Mouse (Mus musculus) urinary bladder, adult 18-20 months (tissue): Measurements from ENCODE around the gene Arhgap45.
A peak's percentile ranks its signal among the peaks of the same experiment; 100 is the strongest.

Experiments used
- DNase-seq, 2 experiments: peaks; one replicate each; pipeline ENCODE4 v3.0.0; 2022; ENCODE audit warnings: low spot score in 2 of 2, mixed read lengths in 2 of 2

Gene Arhgap45

GRCm38 (mm10) chr10:80016511-80016910 is at the start of gene Arhgap45:
TSS of gene Arhgap45 (plus strand) at chr10:80016653.
- DNase-seq: no peak

GRCm38 (mm10) chr10:79966886-79967400 is 49.5 kb upstream of the Arhgap45 start:
- DNase-seq: no peak

- DNase-seq: no peak
Measured at GRCm38 (mm10) chr10:79968181-79968580, 48.3 kb upstream of the Arhgap45 start.

- no peak for DNase-seq
Measured at GRCm38 (mm10) chr10:79969124-79969568, 47.3 kb upstream of the Arhgap45 start.

GRCm38 (mm10) chr10:79970415-79971182 is 45.9 kb upstream of the Arhgap45 start, which contains the start of gene Grin3b:
TSS of gene Grin3b (plus strand) at chr10:79970715.
- DNase-seq: no peak

GRCm38 (mm10) chr10:79971183-79971497 is 45.3 kb upstream of the Arhgap45 start:
- DNase-seq: no peak

- no peak for DNase-seq
Measured at GRCm38 (mm10) chr10:79972831-79973230, 43.6 kb upstream of the Arhgap45 start.

GRCm38 (mm10) chr10:79974087-79974486 is 42.4 kb upstream of the Arhgap45 start:
- no peak for DNase-seq

- DNase-seq: no peak
Measured at GRCm38 (mm10) chr10:79974668-79975067, 41.8 kb upstream of the Arhgap45 start.

- no peak for DNase-seq
Measured at GRCm38 (mm10) chr10:79976071-79976721, 40.3 kb upstream of the Arhgap45 start.

GRCm38 (mm10) chr10:79976722-79977107 is 39.7 kb upstream of the Arhgap45 start:
- DNase-seq: no peak

- DNase-seq: no peak
Measured at GRCm38 (mm10) chr10:79977324-79977723, 39.1 kb upstream of the Arhgap45 start.

- DNase-seq: no peak
Measured at GRCm38 (mm10) chr10:79978061-79978460, 38.4 kb upstream of the Arhgap45 start.

GRCm38 (mm10) chr10:79979401-79980155 is 36.9 kb upstream of the Arhgap45 start:
- no peak for DNase-seq

GRCm38 (mm10) chr10:79983205-79983604 is 33.2 kb upstream of the Arhgap45 start:
- DNase-seq: no peak

- peak; percentile 50 for DNase-seq
Measured at GRCm38 (mm10) chr10:79983670-79984069, 32.8 kb upstream of the Arhgap45 start.

GRCm38 (mm10) chr10:79984195-79984816 is 32.1 kb upstream of the Arhgap45 start, which contains the start of gene Tmem259:
TSS of gene Tmem259 (minus strand) at chr10:79984330.
- peak; percentile 78 to 83 for DNase-seq

GRCm38 (mm10) chr10:79984871-79985270 is 31.6 kb upstream of the Arhgap45 start:
- peak; percentile 84 to 95 for DNase-seq

- peak; percentile 33 to 44 for DNase-seq
Measured at GRCm38 (mm10) chr10:79985334-79986231, 30.9 kb upstream of the Arhgap45 start.

- peak in 1 of 2 experiments; percentile 27 for DNase-seq
Measured at GRCm38 (mm10) chr10:79986232-79986878, 30.1 kb upstream of the Arhgap45 start.
